Mouse (Mus musculus) ovary, postnatal 10 days (tissue): ENCODE measurements around the gene Acss1.

Experiments
- DNase-seq: peaks from one replicate; pipeline ENCODE4 v3.0.0; 2022; ENCODE audit warnings: low spot score

Acss1 gene

GRCm38 (mm10) chr2:150665534-150666451 lies 2.5 kb downstream of the Acss1 start:
- DNase-seq: no peak

- no peak for DNase-seq
Measured at GRCm38 (mm10) chr2:150665006-150665405, 3.3 kb downstream of the Acss1 start.

GRCm38 (mm10) chr2:150664152-150664920 lies 4.0 kb downstream of the Acss1 start:
- DNase-seq: no peak

- DNase-seq: no peak
Measured at GRCm38 (mm10) chr2:150663255-150663654, 5.0 kb downstream of the Acss1 start.

GRCm38 (mm10) chr2:150662007-150662406 lies 6.3 kb downstream of the Acss1 start:
- no peak for DNase-seq

- no peak for DNase-seq
Measured at GRCm38 (mm10) chr2:150660668-150661451, 7.4 kb downstream of the Acss1 start.

- DNase-seq: no peak
Measured at GRCm38 (mm10) chr2:150660049-150660448, 8.3 kb downstream of the Acss1 start.

GRCm38 (mm10) chr2:150656975-150657768 lies 11.1 kb downstream of the Acss1 start:
- DNase-seq: no peak

- DNase-seq: no peak
Measured at GRCm38 (mm10) chr2:150656112-150656511, 12.2 kb downstream of the Acss1 start.

- no peak for DNase-seq
Measured at GRCm38 (mm10) chr2:150655290-150655689, 13.0 kb downstream of the Acss1 start.

- no peak for DNase-seq
Measured at GRCm38 (mm10) chr2:150654814-150655213, 13.5 kb downstream of the Acss1 start.

- DNase-seq: no peak
Measured at GRCm38 (mm10) chr2:150651366-150651765, 16.9 kb downstream of the Acss1 start.

GRCm38 (mm10) chr2:150650511-150651074 lies 17.7 kb downstream of the Acss1 start:
- DNase-seq: no peak

GRCm38 (mm10) chr2:150648300-150648895 lies 19.9 kb downstream of the Acss1 start:
- DNase-seq: no peak

GRCm38 (mm10) chr2:150647681-150648299 lies 20.5 kb downstream of the Acss1 start:
- DNase-seq: no peak

GRCm38 (mm10) chr2:150646411-150647121 lies 21.7 kb downstream of the Acss1 start:
- no peak for DNase-seq

- no peak for DNase-seq
Measured at GRCm38 (mm10) chr2:150645225-150645624, 23.1 kb downstream of the Acss1 start.

- no peak for DNase-seq
Measured at GRCm38 (mm10) chr2:150643726-150644415, 24.4 kb downstream of the Acss1 start.

- no peak for DNase-seq
Measured at GRCm38 (mm10) chr2:150643166-150643565, 25.1 kb downstream of the Acss1 start.
